Mouse (Mus musculus) embryonic facial prominence, embryonic 15.5 days (tissue): ENCODE measurements around the gene Dlk2. TPM values are rescaled to one million over a fixed set of nuclear protein-coding genes. Genes with fewer than 3 reads are reported as not detected.

ENCODE experiments used
- ATAC-seq: fragments of 200-750 bp; cut with Nextera tagmentation; 2 replicates; pipeline ENCODE4 v1.8.0; 2017; ENCODE audit warnings: low read depth, moderate TSS enrichment; ENCODE audit not compliant: insufficient number of reproducible peaks, low FRiP score, low TSS enrichment
- H3K27ac ChIP-seq: fragments of 300-500 bp; sonication (generic); replicated peaks from 2 replicates; pipeline ENCODE4 v1.5.1; 2015; ENCODE audit warnings: mild to moderate bottlenecking, inconsistent platforms
- H3K27me3 ChIP-seq: fragments of 300-500 bp; sonication (generic); 2 replicates; pipeline ENCODE4 v1.6.1; 2015; ENCODE audit warnings: inconsistent platforms
- H3K36me3 ChIP-seq: fragments of 300-500 bp; sonication (generic); 2 replicates; pipeline ENCODE4 v1.6.1; 2015; ENCODE audit warnings: mild to moderate bottlenecking, inconsistent platforms
- H3K4me1 ChIP-seq: fragments of 300-500 bp; sonication (generic); 2 replicates; pipeline ENCODE4 v1.6.1; 2015; ENCODE audit warnings: inconsistent platforms
- H3K4me2 ChIP-seq: fragments of 300-500 bp; sonication (generic); replicated peaks from 2 replicates; pipeline ENCODE4 v1.6.1; 2015; ENCODE audit warnings: mild to moderate bottlenecking, inconsistent platforms
- H3K4me3 ChIP-seq: fragments of 300-500 bp; sonication (generic); replicated peaks from 2 replicates; pipeline ENCODE4 v1.5.1; 2015; ENCODE audit warnings: mild to moderate bottlenecking, inconsistent platforms
- H3K9ac ChIP-seq: fragments of 300-500 bp; sonication (generic); 2 replicates; pipeline ENCODE4 v1.6.1; 2015; ENCODE audit warnings: inconsistent platforms
- H3K9me3 ChIP-seq: fragments of 300-500 bp; sonication (generic); replicated peaks from 2 replicates; pipeline ENCODE4 v1.6.1; 2016; ENCODE audit warnings: inconsistent platforms
- WGBS: fragments of 180-500 bp; shearing (Covaris S2); methylation state at CpG from one replicate; pipeline ENCODE4 v1.1.7; 2015; 5-methylcytosine and 5-hydroxymethylcytosine counted together
- polyA plus RNA-seq: library from polyadenylated mRNA; unstranded; fragments of >200 nt; fragmentation: Nextera tagmentation; extraction: Ambion mirVana; gene quantifications from 2 replicates; pipeline ENCODE4 v1.2.1, GENCODE M21; 2015

The Dlk2 gene
- polyA plus RNA-seq, 1 experiment from 2014 or later: 16.6 TPM

DNA sequence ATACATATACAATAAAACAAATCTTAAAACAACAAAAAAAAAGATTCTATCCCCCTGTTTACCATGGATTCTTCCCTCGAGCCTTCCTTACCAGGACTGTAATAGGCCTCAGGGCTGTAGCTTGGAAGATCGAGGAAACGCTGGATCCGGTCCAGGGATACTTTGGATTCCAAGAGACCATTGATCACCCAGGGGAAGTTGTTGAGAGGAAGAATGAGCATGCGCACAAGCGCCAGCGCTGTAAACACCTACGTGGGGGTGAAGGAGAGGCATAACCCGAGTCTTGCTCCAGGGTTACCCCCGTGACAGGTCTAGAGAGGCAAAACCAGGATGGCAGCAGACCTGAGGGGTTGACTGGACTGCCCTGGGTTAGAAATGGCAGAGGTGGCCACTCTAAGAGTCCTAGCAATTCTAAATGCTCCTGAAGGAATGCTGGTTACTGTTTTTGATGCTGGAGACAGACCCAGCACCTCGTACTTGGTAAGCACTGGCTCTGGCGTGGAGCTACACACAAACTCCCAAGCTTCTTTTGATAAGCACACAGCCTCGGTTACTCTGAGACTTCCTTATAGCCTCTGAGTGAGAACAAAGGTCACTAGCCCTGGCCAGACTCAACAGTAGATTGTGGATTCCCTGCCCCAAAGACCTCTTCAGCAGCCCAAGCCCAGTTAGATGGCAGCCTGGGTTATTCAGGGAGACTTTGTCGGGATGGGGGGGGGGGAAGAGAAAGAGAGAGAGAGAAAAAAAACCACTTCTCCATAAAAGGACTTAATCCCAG lies 25.0 kb downstream of the Dlk2 start:
- Histone ChIP-seq H3K36me3 (peaks cover 28% of the 10 kb centered on the region), H3K4me1 (0 out of 2 replicates have a peak, but pooled peaks cover 3% of the 10 kb centered on the region), H3K27me3 (no peaks in the 10 kb centered on the region), H3K4me2 (no peak overlapping the region), H3K9ac (no peak overlapping the region), H3K27ac (no peak overlapping the region), H3K9me3 (no peaks in the 10 kb centered on the region), H3K4me3 (no peak overlapping the region)
- ATAC-seq: no peak
- WGBS: 88% methylated on average over 14 of the region's 14 CpGs

DNA sequence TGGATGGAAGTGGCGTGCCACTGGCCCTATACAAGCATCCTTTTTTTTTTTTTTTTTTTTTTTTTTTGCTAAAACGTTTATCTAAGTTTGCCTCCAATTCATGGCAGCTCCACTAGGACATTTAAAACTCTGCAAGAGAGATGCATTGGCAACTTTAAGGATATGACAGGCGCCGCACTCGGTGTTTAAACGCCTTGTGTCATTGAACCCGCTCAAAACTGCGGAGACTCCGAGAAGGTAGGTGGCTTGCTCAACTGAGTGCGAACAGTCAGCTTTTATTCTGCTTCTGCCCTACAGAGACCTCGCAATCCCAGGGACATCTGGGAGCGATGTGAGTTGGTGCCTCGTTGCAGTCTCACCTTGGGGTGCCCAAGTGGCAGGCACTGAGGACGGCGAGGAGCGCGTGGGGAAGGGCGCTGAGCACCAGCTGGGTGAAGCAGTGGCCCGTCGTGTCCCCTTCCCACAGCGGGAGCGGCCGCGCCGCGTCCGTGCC lies 30.2 kb downstream of the Dlk2 start:
- no peaks in the 10 kb centered on the region for H3K27me3 ChIP-seq
- H3K27ac ChIP-seq: peak overlapping the region; percentile 96
- no peaks in the 10 kb centered on the region for H3K9me3 ChIP-seq
- ATAC-seq: no peak
- H3K4me2 ChIP-seq: peak overlapping the region; percentile 82
- peaks cover 8% of the 10 kb centered on the region; the same call in 1 of the 2 replicates for H3K4me1 ChIP-seq
- H3K9ac ChIP-seq: peak overlapping the region; percentile 74
- H3K36me3 ChIP-seq: peaks cover 11% of the 10 kb centered on the region; the same call in 1 of the 2 replicates
- peak overlapping the region; percentile 79 for H3K4me3 ChIP-seq
- WGBS: 2% methylated on average over 27 of the region's 27 CpGs

DNA sequence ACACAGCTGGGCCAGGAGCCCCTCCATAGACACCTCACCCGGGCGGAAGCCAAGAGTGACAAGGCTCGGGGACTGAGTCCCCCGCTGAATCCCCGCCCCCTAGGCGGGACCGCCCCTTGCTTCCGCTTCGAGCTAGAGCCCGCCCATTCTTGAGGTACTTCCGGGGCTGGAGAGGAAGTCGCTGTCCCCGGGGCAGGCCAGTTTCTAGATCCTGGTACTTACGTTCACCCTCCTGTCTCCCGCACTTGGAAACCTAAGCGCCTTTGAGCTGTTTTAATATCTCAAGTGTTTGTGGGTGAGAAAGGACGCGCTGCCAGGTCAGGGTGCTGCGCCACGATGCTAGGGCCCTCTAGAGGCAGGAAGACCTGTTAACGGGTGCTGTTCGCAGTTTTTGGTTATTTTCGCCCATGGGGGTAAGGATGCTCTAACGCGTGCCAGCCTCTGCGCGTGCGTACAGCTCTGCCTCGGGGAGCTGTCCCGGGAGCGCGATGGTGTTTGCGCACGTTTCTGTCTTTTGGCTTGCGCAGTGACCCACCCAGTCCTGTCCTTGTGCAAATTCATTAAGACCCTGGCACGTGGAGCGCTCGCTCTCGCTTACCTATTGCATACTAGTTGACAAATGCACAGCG lies 30.8 kb downstream of the Dlk2 start, which contains the start of gene Abcc10:
Gene Abcc10 (minus strand): TSS at position 447 of the 629 bp plus-strand sequence.
- Histone ChIP-seq H3K4me1 (peaks cover 8% of the 10 kb centered on the region; the same call in 1 of the 2 replicates), H3K27me3 (no peaks in the 10 kb centered on the region), H3K9ac (peak within 1 kb of the TSS; percentile 74), H3K4me2 (peak within 1 kb of the TSS; percentile 82), H3K9me3 (no peaks in the 10 kb centered on the region), H3K27ac (peak within 1 kb of the TSS; percentile 96), H3K4me3 (peak within 1 kb of the TSS; percentile 79), H3K36me3 (peaks cover 10% of the 10 kb centered on the region; the same call in 1 of the 2 replicates)
- under 1% methylated on average over 40 of the region's 40 CpGs for WGBS
- peak; percentile 97 for ATAC-seq

DNA sequence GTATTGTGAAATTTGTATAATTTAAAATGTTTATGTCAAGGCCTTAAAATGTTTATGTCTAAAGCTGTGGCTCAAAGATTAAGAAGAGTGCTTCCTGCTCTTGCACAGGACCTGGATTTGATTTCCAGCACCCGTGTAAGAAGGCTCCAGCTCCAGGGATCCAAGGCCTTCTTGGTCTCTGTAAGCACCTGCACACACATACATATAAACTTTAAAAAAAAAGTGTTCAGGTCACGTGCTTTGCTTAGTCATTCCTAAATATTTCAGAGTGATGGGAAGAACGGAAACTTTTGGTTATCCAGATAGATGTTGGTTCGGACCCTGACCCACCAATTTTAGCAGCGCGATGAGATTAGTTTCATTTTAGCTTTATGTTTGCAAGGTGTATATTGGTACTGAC lies 31.5 kb downstream of the Dlk2 start:
- peaks cover 3% of the 10 kb centered on the region; the same call in 1 of the 2 replicates for H3K36me3 ChIP-seq
- peak overlapping the region; percentile 79 for H3K4me3 ChIP-seq
- H3K9me3 ChIP-seq: no peaks in the 10 kb centered on the region
- H3K27me3 ChIP-seq: no peaks in the 10 kb centered on the region
- peaks cover 8% of the 10 kb centered on the region; the same call in 1 of the 2 replicates for H3K4me1 ChIP-seq
- no peak for ATAC-seq
- H3K9ac ChIP-seq: no peak overlapping the region
- H3K27ac ChIP-seq: peak overlapping the region; percentile 96; the same call in 1 of the 2 replicates
- peak overlapping the region; percentile 82; the same call in 1 of the 2 replicates for H3K4me2 ChIP-seq
- WGBS: 71% methylated on average over 6 of the region's 6 CpGs

DNA sequence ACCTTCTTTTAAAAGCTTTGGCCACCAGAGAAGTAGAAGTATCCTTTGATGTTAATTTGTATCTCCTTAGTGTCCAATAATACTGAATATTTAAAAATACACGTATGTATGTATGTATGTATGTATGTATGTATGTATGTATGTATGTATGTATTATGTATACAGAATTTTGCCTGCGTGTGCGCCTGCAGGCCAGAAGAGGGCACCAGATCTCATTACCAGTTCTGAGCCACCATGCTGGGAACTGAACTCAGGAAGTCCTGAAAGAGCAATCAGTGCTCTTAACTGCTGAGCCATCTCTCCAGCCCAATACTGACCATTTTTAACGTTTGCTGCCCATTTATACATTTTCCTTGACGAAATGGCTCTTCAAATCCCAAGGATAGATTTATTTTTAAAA lies 39.3 kb downstream of the Dlk2 start:
- no peaks in the 10 kb centered on the region for H3K4me1 ChIP-seq
- H3K4me2 ChIP-seq: no peak overlapping the region
- H3K4me3 ChIP-seq: no peak overlapping the region
- no peak for ATAC-seq
- WGBS: 18% methylated on average over 5 of the region's 5 CpGs
- no peaks in the 10 kb centered on the region for H3K36me3 ChIP-seq
- H3K27me3 ChIP-seq: no peaks in the 10 kb centered on the region
- no peak overlapping the region for H3K9ac ChIP-seq
- no peaks in the 10 kb centered on the region for H3K9me3 ChIP-seq
- H3K27ac ChIP-seq: no peak overlapping the region

DNA sequence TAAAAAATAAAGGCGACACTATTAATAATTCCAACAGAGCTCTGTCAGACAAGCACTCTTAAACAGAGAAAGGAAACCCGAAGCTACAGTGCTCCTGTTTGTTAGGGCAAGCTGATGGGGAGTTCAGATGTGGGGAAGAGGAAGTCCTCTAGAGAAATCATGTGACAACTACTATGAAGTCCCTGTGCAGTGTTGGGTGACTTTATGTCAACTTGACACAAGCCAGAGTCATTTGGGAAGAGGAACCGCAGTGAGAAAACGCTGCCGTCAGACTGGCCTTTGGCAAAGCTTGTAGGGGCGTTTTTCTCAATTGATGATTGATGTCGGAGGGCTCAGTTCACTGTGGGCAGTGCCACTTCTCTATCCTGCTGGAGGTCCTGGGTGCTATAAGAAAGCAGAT lies 44.0 kb downstream of the Dlk2 start:
- no peaks in the 10 kb centered on the region for H3K4me1 ChIP-seq
- H3K9me3 ChIP-seq: no peaks in the 10 kb centered on the region
- H3K4me3 ChIP-seq: no peak overlapping the region
- H3K27ac ChIP-seq: no peak overlapping the region
- 69% methylated on average over 7 of the region's 7 CpGs for WGBS
- H3K27me3 ChIP-seq: no peaks in the 10 kb centered on the region
- H3K36me3 ChIP-seq: no peaks in the 10 kb centered on the region
- no peak overlapping the region for H3K4me2 ChIP-seq
- no peak overlapping the region for H3K9ac ChIP-seq
- no peak for ATAC-seq

DNA sequence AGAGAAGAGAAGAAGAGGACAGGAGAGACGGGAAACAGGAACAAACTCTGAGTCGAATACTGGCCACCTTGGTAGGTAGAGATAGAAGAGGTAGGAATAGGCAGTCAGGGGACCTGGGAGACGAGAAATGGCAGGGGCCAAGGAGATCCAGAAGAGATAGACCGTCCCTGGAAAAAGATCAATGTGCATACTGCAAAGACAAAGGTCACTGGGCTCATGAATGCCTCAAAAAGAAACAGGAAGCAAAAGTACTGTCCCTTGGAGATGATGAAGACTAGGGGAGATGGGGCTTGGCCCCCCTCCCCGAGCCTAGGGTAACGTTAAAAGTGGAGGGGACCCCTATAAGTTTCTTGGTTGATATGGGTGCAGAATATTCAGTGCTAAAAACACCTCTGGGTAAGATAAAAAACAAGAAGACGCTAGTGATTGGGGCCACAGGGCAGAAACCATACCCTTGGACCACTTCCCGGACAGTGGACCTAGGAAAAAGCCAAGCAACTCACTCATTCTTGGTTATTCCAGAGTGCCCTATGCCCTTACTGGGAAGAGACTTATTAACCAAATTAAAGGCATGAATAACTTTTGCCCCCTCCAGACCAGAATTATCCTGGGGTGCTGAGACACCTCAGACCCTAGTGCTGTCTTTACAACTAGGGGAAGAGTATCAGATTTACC lies 53.9 kb downstream of the Dlk2 start:
- Histone ChIP-seq H3K4me2 (no peak overlapping the region), H3K4me3 (no peak overlapping the region), H3K9me3 (no peaks in the 10 kb centered on the region), H3K27ac (no peak overlapping the region), H3K36me3 (no peaks in the 10 kb centered on the region), H3K27me3 (no peaks in the 10 kb centered on the region), H3K9ac (no peak overlapping the region), H3K4me1 (no peaks in the 10 kb centered on the region)
- 85% methylated on average over 8 of the region's 8 CpGs for WGBS
- ATAC-seq: no peak

Other genes starting within 250 kb of the Dlk2 start
- 124 and 134 TPM in 2 replicates for gene Mrps18a, start 186.4 kb upstream of the Dlk2 start, polyA plus RNA-seq
- gene Rsph9, start 153.2 kb upstream of the Dlk2 start, polyA plus RNA-seq: 22.7 and 37.1 TPM in 2 replicates
- 31.8 and 35.1 TPM in 2 replicates for gene Mad2l1bp, start 143.9 kb upstream of the Dlk2 start, polyA plus RNA-seq
- 43.3 and 45.4 TPM in 2 replicates for gene Gtpbp2, start 136.4 kb upstream of the Dlk2 start, polyA plus RNA-seq
- gene Polh, start 94.8 kb upstream of the Dlk2 start, polyA plus RNA-seq: 18.4 and 20.2 TPM in 2 replicates
- gene Xpo5, start 94.6 kb upstream of the Dlk2 start, polyA plus RNA-seq: 33.0 and 35.0 TPM in 2 replicates
- 81.3 and 83.1 TPM in 2 replicates for gene Polr1c, start 49.4 kb upstream of the Dlk2 start, polyA plus RNA-seq
- 141 and 147 TPM in 2 replicates for gene Yipf3, start 49.3 kb upstream of the Dlk2 start, polyA plus RNA-seq
- 2.3 and 3.7 TPM in 2 replicates for gene Lrrc73, start 43.9 kb upstream of the Dlk2 start, polyA plus RNA-seq
- 56.0 and 64.0 TPM in 2 replicates for gene Tjap1, start 14.4 kb upstream of the Dlk2 start, polyA plus RNA-seq
- 5.8 and 6.7 TPM in 2 replicates for gene Abcc10, start 30.9 kb downstream of the Dlk2 start, polyA plus RNA-seq
- 10.7 and 11.9 TPM in 2 replicates for gene Zfp318, start 86.3 kb downstream of the Dlk2 start, polyA plus RNA-seq
- 3.5 and 3.6 TPM in 2 replicates for gene Crip3, start 131.5 kb downstream of the Dlk2 start, polyA plus RNA-seq
- 0.15 TPM in 1 of 2 replicates, not detected in the other for gene Slc22a7, start 141.0 kb downstream of the Dlk2 start, polyA plus RNA-seq
- 0.15 and 0.18 TPM in 2 replicates for gene Ttbk1, start 190.3 kb downstream of the Dlk2 start, polyA plus RNA-seq
- gene Dnph1, start 199.3 kb downstream of the Dlk2 start, polyA plus RNA-seq: 40.4 and 41.0 TPM in 2 replicates
- gene Cul9, start 249.0 kb downstream of the Dlk2 start, polyA plus RNA-seq: 7.1 and 10.6 TPM in 2 replicates